Mouse (Mus musculus): ENCODE results near the gene Wnt7b. TPM values are rescaled to one million over a fixed set of nuclear protein-coding genes. Genes with fewer than 3 reads are reported as not detected.

The Wnt7b gene
- polyA plus RNA-seq, 1 experiment = not detected

DNA sequence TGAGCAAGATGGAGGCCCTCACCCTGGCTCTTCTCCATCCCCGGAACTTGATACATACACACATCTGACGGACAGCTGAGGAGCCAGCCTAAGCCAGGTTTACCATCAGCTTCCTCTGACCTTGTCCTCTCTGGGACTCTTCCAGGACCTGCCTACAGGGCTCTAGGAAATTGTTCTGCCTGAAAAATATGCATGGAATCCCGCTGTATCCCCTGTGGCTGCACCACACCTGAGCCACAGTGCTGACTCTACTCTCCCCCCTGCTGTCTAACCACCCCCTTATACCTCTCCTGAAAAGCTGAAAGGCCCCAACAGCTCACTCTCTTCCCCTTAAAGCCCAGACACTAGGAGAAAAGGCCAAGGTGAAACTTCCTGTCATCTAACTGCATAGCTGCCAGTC, 52.4 kb downstream of the Wnt7b start:
- no peak overlapping the region for H3K4me3 ChIP-seq (ENCODE audit: insufficient read depth, low read length)
- TF ChIP-seq POLR2A (IDR thresholded peaks at IDR 0.05; ENCODE audit: low read depth, low read length) (no peak), CTCF (IDR thresholded peaks at IDR 0.05; ENCODE audit: borderline replicate concordance, insufficient read depth, low read length) (no peak)
- no peak overlapping the region for H3K27ac ChIP-seq (ENCODE audit: insufficient read depth, low read length)
- H3K4me1 ChIP-seq (ENCODE audit: control insufficient read depth, insufficient read depth, low read length) = no peaks in the 10 kb centered on the region

DNA sequence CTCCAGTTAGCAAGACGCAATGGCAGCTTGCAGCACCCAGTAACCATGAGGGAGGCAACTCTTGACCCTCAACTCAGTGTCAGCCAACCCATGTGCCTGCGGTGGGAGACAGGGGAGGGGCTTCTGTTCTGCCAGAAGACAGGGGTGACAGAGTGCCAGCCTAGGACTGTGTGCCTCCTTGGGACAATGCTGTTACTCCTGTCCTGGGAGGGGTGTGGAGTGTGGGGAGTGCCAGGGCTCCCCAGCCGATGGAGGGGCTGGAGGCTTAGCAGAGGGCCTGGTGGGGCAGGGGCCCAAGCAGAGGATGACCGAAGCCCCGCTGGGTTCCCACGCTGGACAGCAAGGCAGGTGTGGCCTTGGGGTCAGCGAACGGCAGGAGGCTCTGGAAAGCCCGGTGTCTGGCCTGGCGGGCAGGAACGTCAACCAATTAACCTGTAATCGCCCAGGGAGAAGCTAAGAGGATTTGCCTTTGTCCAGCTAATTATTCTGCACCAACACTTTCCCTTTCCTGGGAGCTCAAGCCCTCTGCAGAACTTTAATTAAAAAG, 57.8 kb downstream of the Wnt7b start:
- H3K27ac ChIP-seq (ENCODE audit: insufficient read depth, low read length) = no peak overlapping the region
- H3K4me3 ChIP-seq (ENCODE audit: insufficient read depth, low read length) = no peak overlapping the region
- no peaks in the 10 kb centered on the region for H3K4me1 ChIP-seq (ENCODE audit: control insufficient read depth, insufficient read depth, low read length)
- TF ChIP-seq POLR2A (IDR thresholded peaks at IDR 0.05; ENCODE audit: low read depth, low read length) (no peak), CTCF (IDR thresholded peaks at IDR 0.05; ENCODE audit: borderline replicate concordance, insufficient read depth, low read length) (no peak)

DNA sequence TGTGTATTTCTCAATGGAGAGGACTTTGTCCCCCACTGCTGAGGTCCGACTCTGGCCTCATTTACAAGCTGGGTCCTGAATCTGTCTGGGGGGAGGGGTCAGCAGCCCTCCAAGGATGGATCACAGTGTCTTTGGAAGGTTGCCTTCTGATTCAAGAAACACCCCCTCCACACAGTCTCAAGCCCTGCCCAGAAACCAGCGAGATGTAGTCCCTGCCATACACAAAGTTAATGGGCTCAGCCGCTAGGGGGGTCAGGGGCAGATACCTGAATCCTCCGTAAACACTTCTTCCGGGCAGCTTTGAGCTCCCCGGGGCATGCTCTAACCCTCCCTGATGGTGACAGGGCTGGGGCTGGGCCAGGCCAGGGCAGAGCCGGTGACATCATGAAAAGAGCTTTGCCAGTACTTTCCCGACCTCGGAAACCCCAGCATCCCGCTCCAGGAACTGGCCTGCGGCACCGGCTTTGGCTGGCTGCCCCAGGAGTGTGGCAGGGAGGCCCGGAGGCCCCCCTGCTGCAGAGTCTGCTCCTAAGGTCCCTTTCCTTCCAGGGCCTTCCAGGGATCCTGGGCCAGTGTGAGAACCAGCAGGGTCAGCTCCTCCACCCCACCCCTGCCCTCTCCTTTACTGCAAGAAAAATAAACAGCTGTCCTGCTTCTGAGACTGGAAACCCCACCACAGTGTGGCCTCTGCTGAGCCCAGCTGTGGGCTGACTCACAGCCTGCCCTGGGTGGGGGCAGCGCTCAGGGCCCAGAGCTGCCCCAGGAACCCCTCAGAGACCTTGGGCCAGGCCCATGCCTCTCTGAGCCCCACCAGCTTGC, 58.9 kb downstream of the Wnt7b start:
- H3K4me1 ChIP-seq (ENCODE audit: control insufficient read depth, insufficient read depth, low read length) = no peaks in the 10 kb centered on the region
- H3K27ac ChIP-seq (ENCODE audit: insufficient read depth, low read length) = no peak overlapping the region
- TF ChIP-seq POLR2A (IDR thresholded peaks at IDR 0.05; ENCODE audit: low read depth, low read length) (no peak), CTCF (IDR thresholded peaks at IDR 0.05; ENCODE audit: borderline replicate concordance, insufficient read depth, low read length) (no peak)
- no peak overlapping the region for H3K4me3 ChIP-seq (ENCODE audit: insufficient read depth, low read length)

DNA sequence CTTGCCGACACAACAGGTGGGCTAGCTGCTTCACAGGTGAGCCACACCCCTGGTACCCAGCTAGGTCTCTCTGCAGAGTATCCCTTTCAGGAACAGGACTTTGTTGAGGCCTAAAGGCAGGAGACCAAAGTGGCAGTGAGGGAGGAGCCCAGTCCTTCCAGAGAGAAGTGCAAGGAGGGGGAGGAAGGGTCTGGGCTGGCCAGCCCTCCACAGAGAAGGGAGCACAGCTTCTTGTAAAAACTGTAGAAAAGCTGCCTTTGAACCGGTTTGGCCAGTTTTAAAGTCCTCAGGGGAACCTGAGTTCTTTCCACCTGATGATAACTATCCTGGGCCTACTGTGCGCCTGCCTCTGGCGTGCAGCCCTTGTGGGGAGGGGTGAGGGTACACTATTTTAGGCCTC, 62.8 kb downstream of the Wnt7b start:
- TF ChIP-seq POLR2A (IDR thresholded peaks at IDR 0.05; ENCODE audit: low read depth, low read length) (no peak), CTCF (IDR thresholded peaks at IDR 0.05; ENCODE audit: borderline replicate concordance, insufficient read depth, low read length) (no peak)
- no peaks in the 10 kb centered on the region for H3K4me1 ChIP-seq (ENCODE audit: control insufficient read depth, insufficient read depth, low read length)
- H3K27ac ChIP-seq (ENCODE audit: insufficient read depth, low read length) = no peak overlapping the region
- no peak overlapping the region for H3K4me3 ChIP-seq (ENCODE audit: insufficient read depth, low read length)

DNA sequence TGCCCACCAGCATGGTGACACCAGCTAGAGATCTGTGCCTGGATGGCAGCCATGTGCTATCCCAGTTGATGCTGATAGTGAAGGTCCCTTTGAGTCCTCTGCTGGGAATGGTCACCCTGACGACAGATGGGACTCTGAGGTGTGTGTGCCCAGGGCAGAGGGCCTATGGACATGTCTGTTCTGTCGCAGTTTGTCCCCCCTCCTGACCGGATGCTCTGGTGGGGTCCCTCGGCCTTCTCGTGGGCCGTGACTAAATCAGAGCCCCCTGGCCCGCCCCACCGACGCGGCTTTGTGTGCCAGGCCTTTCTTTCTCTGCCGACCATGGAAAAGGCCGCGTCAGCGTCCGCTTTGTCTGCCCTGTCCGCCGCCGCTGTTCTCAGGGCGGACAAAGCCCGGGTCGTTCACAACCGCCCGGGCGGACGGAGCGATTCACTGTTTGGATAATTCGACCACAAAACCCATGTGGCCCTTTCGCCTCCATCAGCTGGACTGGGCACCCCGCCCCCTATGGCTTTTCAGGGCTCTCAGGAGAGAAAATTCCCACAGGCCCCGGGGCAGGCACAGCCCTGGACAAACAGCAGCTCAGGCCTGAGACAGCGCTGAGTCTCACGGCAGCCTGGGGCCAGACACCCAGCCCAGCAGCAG, 74.8 kb downstream of the Wnt7b start:
- no peak for TF ChIP-seq POLR2A (IDR thresholded peaks at IDR 0.05; ENCODE audit: low read depth, low read length)
- no peak for TF ChIP-seq CTCF (IDR thresholded peaks at IDR 0.05; ENCODE audit: borderline replicate concordance, insufficient read depth, low read length)
- no peak overlapping the region for H3K4me3 ChIP-seq (ENCODE audit: insufficient read depth, low read length)
- H3K27ac ChIP-seq (ENCODE audit: insufficient read depth, low read length) = no peak overlapping the region
- no peaks in the 10 kb centered on the region for H3K4me1 ChIP-seq (ENCODE audit: control insufficient read depth, insufficient read depth, low read length)

DNA sequence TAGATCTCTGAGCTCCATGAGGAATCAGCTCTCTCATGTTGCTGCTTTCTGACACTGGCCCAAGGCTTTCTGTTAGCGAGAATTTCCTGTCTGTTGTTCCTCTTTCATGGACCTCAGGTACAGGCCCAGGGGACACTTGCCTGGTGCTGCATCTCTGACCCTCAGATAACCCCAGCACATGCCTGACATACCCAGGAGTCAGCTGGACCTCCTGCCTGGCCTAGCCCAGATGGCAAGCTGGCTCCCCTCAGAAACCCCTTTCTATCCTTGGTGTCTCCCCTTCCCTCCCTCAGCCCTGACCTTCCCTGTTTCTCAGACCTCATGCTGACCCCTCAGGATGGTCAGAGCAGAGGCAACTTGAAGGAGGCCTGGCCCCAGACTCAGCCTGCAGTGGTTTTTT, 75.6 kb downstream of the Wnt7b start:
- no peak for TF ChIP-seq POLR2A (IDR thresholded peaks at IDR 0.05; ENCODE audit: low read depth, low read length)
- TF ChIP-seq CTCF (IDR thresholded peaks at IDR 0.05; ENCODE audit: borderline replicate concordance, insufficient read depth, low read length) = no peak
- H3K27ac ChIP-seq (ENCODE audit: insufficient read depth, low read length) = no peak overlapping the region
- H3K4me3 ChIP-seq (ENCODE audit: insufficient read depth, low read length) = no peak overlapping the region
- H3K4me1 ChIP-seq (ENCODE audit: control insufficient read depth, insufficient read depth, low read length) = no peaks in the 10 kb centered on the region

DNA sequence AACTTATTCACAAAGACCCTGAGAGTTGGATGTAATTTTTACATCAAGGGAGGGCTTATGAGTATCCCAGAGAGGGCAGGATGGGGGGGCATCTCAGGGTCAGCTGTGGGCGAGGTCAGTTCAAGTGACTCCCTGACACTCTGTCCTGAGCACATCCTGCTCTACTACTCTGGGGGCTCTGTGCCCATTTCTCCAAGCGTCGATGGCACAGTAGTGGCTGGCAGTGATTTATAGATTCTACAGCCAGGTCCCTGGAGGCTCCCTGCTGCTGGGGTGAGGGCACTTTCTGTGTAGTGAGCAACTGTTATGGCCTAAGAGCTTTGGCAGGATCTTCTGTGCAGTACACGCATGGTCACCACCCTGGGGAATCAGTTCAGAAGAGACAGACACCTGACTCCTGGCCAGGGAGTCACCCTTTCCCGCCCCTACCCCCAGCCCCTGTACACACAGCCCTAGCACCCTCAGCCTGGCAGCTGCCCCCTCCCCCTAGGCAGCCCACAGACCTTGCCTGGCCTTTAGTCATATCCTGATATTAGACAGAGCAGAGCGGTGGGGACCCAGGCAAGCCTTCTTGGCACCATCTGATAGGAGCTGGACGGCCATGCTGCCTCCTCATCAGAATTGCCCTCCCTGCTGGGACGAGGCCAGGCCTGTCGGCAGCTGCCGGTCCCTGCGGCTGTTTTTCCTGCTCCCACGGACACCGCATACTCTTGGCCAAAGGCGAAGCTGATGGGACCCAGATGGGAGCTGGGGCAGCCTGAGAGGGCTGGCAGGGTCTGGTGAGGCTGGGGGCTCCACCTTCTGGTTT, 77.0 kb downstream of the Wnt7b start:
- TF ChIP-seq CTCF (IDR thresholded peaks at IDR 0.05; ENCODE audit: borderline replicate concordance, insufficient read depth, low read length) (no peak), POLR2A (IDR thresholded peaks at IDR 0.05; ENCODE audit: low read depth, low read length) (no peak)
- H3K4me1 ChIP-seq (ENCODE audit: control insufficient read depth, insufficient read depth, low read length) = no peaks in the 10 kb centered on the region
- no peak overlapping the region for H3K4me3 ChIP-seq (ENCODE audit: insufficient read depth, low read length)
- H3K27ac ChIP-seq (ENCODE audit: insufficient read depth, low read length) = no peak overlapping the region

DNA sequence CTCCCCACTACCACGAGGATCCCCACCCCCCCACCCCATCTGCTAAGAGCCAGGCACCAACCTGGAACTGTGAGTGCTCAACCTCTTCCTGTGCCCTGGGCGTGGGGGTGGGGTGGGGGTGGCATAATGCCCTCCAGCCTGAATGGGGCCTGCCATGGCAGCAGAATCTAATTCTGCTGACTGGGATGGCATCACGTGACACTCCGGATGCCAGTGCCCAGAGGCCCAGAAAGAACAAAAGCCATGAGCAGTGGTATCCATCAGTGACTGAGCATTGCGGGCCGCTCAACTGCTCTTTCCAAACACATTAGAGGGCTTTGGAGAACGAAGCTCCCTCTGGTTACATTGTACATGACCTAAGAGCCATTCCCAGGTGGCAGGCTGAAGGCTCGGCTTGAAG, 79.1 kb downstream of the Wnt7b start, which contains the start of gene 7530416G11Rik:
Gene 7530416G11Rik (minus strand): TSS at position 101 of the 400 bp plus-strand sequence.
- Histone ChIP-seq H3K4me1 (ENCODE audit: control insufficient read depth, insufficient read depth, low read length) (no peaks in the 10 kb centered on the region), H3K27ac (ENCODE audit: insufficient read depth, low read length) (no peak within 1 kb of the TSS), H3K4me3 (ENCODE audit: insufficient read depth, low read length) (no peak within 1 kb of the TSS)
- no peak for TF ChIP-seq CTCF (IDR thresholded peaks at IDR 0.05; ENCODE audit: borderline replicate concordance, insufficient read depth, low read length)
- TF ChIP-seq POLR2A (IDR thresholded peaks at IDR 0.05; ENCODE audit: low read depth, low read length) = no peak

DNA sequence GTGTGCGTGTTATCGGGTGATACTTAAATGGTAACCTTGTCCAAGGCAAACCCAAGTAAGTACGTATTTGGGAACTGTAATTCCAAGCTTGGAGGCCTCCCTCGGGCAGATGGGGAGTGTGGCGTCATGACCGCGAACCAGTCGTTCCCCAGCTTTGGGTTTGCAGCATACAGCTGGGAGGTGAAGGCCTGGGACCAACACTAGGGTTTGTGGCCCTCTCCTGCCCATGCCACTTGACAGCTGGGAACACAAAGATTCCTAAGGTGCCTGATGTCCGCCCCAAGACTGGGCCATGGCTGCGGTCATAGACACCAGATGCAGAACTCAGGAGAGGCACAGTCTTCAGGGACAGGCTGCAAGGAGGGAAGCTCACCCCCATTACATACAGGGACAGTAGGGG, 82.0 kb downstream of the Wnt7b start:
- H3K4me3 ChIP-seq (ENCODE audit: insufficient read depth, low read length) = no peak overlapping the region
- H3K4me1 ChIP-seq (ENCODE audit: control insufficient read depth, insufficient read depth, low read length) = no peaks in the 10 kb centered on the region
- no peak overlapping the region for H3K27ac ChIP-seq (ENCODE audit: insufficient read depth, low read length)
- no peak for TF ChIP-seq CTCF (IDR thresholded peaks at IDR 0.05; ENCODE audit: borderline replicate concordance, insufficient read depth, low read length)

All from embryonic fibroblast, embryonic 13.5 days (primary cell).